Mouse (Mus musculus): Measurements from ENCODE around the gene Myo1d. TPM values are rescaled to one million over a fixed set of nuclear protein-coding genes. Genes with fewer than 3 reads are reported as not detected.
"Not testable (repeated sequence)": the region's sequence is repeated elsewhere in the genome, so short reads cannot be mapped to it uniquely, and the experiment has no call there.

The Myo1d gene
- total RNA-seq, 2 experiments from 2014 or later: 5.6 to 7.0 TPM

- peak; percentile 54 for TF ChIP-seq CTCF (IDR thresholded peaks at IDR 0.05)
- DNase-seq (ENCODE audit: extremely low spot score in 1 of 2, low spot score in 2 of 2): peak; percentile 38 to 47
- intact Hi-C loops (cut with DNase I): no loop called here
These were observed 305.6 kb downstream of the Myo1d start for GRCm38 (mm10) chr11:80474175-80474691.

GRCm38 (mm10) chr11:80471836-80472605, 307.8 kb downstream of the Myo1d start:
- peak; percentile 27 to 31 for DNase-seq (ENCODE audit: extremely low spot score in 1 of 2, low spot score in 2 of 2)
- intact Hi-C loops (cut with DNase I): no loop called here
- Histone ChIP-seq H3K4me3 (no peak overlapping the region), H3K27ac (peak overlapping the region; percentile 85)
- no peak; the same call in 1 of the 2 replicates for TF ChIP-seq CTCF (IDR thresholded peaks at IDR 0.05)

More at GRCm38 (mm10) chr11:80474175-80474691, 305.6 kb downstream of the Myo1d start:
- no peak overlapping the region for H3K4me3 ChIP-seq
- H3K27ac ChIP-seq: peak overlapping the region; percentile 80

- H3K27ac ChIP-seq; intact Hi-C loops (cut with DNase I); H3K4me3 ChIP-seq; DNase-seq (ENCODE audit: extremely low spot score in 1 of 2, low spot score in 2 of 2): not testable (repeated sequence)
- peak; percentile 39 for TF ChIP-seq CTCF (IDR thresholded peaks at IDR 0.05)
These were observed 316.2 kb downstream of the Myo1d start for GRCm38 (mm10) chr11:80463605-80464130.

- H3K4me3 ChIP-seq: no peak overlapping the region
- no peak for TF ChIP-seq CTCF (IDR thresholded peaks at IDR 0.05)
- intact Hi-C loops (cut with DNase I): no loop called here
- no peak for DNase-seq (ENCODE audit: extremely low spot score in 1 of 2, low spot score in 2 of 2)
- H3K27ac ChIP-seq: no peak overlapping the region
These were observed 326.6 kb downstream of the Myo1d start for GRCm38 (mm10) chr11:80453198-80453597.

GRCm38 (mm10) chr11:80452242-80452641, 327.6 kb downstream of the Myo1d start:
- intact Hi-C loops (cut with DNase I): no loop called here
- no peak overlapping the region for H3K4me3 ChIP-seq
- no peak for DNase-seq (ENCODE audit: extremely low spot score in 1 of 2, low spot score in 2 of 2)
- no peak for TF ChIP-seq CTCF (IDR thresholded peaks at IDR 0.05)
- H3K27ac ChIP-seq: no peak overlapping the region

GRCm38 (mm10) chr11:80449859-80450258, 330.0 kb downstream of the Myo1d start:
- no peak for DNase-seq (ENCODE audit: extremely low spot score in 1 of 2, low spot score in 2 of 2)
- intact Hi-C loops (cut with DNase I): no loop called here
- peak; percentile 22 for TF ChIP-seq CTCF (IDR thresholded peaks at IDR 0.05)
- no peak overlapping the region for H3K4me3 ChIP-seq
- no peak overlapping the region for H3K27ac ChIP-seq

GRCm38 (mm10) chr11:80446916-80447315, 332.9 kb downstream of the Myo1d start:
- Histone ChIP-seq H3K27ac (no peak overlapping the region), H3K4me3 (no peak overlapping the region)
- DNase-seq (ENCODE audit: extremely low spot score in 1 of 2, low spot score in 2 of 2): no peak
- TF ChIP-seq CTCF (IDR thresholded peaks at IDR 0.05): no peak
- intact Hi-C loops (cut with DNase I): no loop called here

Other genes with a start within 250 kb of the Myo1d start
- 1 to 10 TPM; 4.8 to 5.8 TPM for gene Tmem98, start 30.1 kb upstream of the Myo1d start, total RNA-seq (2021)
- not detected for gene Spaca3, start 78.3 kb upstream of the Myo1d start, total RNA-seq (2021)

Measured in left cerebral cortex, adult 2 months (tissue).